Mouse (Mus musculus): Measurements from ENCODE around the gene Tmem205. TPM values are rescaled to one million over a fixed set of nuclear protein-coding genes. Genes with fewer than 3 reads are reported as not detected.
A peak's percentile ranks its signal among the peaks of the same experiment; 100 is the strongest.

The Tmem205 gene
- 28.6 and 46.8 TPM in 2 replicates for polyA plus RNA-seq (2012; rRNA removed)

DNA sequence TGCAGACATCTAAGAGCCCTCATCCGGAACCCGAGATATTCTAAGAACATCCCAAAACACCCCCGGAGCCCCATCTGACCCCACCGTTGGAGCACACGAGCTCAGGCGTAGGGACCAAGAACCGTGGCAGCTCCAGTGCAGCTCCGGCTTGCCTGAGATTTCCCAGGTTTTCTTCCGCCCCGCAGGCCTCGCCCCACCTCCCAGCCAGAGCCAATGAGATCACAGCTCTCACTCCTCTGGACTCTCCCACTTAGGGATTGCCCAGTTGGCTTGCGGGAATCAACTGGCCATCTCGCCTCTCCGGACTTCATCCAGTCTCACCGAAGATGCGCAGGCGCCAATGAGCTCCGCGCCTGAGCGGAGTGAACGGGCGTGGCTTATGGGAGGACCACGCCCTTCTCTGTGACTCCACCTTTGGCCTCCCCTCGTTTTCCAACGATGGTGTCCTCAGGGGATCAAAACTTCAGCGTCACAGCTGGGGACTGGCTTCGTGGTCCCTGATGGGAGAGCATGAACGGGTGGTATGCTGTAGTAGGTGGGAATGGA lies at the start of gene Tmem205, which contains the start of gene Ccdc159:
TSS of gene Tmem205 (minus strand) at position 349 of the 546 bp plus-strand sequence.
TSS of gene Ccdc159 (plus strand) at position 264 of the 546 bp plus-strand sequence.
- peak; percentile 98 for DNase-seq (ENCODE audit: low read depth)
- TF ChIP-seq POLR2A (IDR thresholded peaks at IDR 0.05; ENCODE audit: borderline replicate concordance, extremely low read depth, insufficient read depth, insufficient read length, poor library complexity, severe bottlenecking) (peak; percentile 63; the same call in 1 of the 2 replicates), CTCF (IDR thresholded peaks at IDR 0.05; ENCODE audit: borderline replicate concordance, extremely low read depth, insufficient read depth, insufficient read length) (no peak)

GRCm38 (mm10) chr9:21976626-21977175 lies 49.3 kb upstream of the Tmem205 start:
- peak; percentile 35 for DNase-seq (ENCODE audit: low read depth)
- no peak for TF ChIP-seq POLR2A (IDR thresholded peaks at IDR 0.05; ENCODE audit: borderline replicate concordance, extremely low read depth, insufficient read depth, insufficient read length, poor library complexity, severe bottlenecking)
- no peak for TF ChIP-seq CTCF (IDR thresholded peaks at IDR 0.05; ENCODE audit: borderline replicate concordance, extremely low read depth, insufficient read depth, insufficient read length)

GRCm38 (mm10) chr9:21969304-21969703 lies 41.9 kb upstream of the Tmem205 start:
- DNase-seq (ENCODE audit: low read depth) = no peak
- TF ChIP-seq CTCF (IDR thresholded peaks at IDR 0.05; ENCODE audit: borderline replicate concordance, extremely low read depth, insufficient read depth, insufficient read length) = no peak
- no peak for TF ChIP-seq POLR2A (IDR thresholded peaks at IDR 0.05; ENCODE audit: borderline replicate concordance, extremely low read depth, insufficient read depth, insufficient read length, poor library complexity, severe bottlenecking)

DNA sequence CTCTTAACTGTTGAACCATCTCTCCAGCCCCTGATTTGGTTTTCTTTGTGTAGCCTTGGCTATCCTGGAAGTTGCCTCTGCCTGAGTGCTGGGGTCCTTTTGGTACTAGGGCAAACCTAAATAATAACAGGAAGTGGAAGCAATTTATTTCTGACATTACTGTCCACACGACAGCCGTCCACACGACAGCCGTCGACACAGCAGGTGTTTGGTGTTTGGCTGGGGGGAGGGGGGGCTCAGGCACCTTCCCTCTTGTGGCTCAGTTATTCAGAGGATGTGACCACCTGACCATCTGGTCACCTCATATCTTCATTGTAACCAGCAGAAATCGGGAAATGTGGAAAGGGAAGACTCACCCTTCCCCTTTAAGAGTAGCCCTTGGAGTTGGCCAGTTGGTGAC lies 41.5 kb upstream of the Tmem205 start:
- no peak for TF ChIP-seq CTCF (IDR thresholded peaks at IDR 0.05; ENCODE audit: borderline replicate concordance, extremely low read depth, insufficient read depth, insufficient read length)
- no peak for TF ChIP-seq POLR2A (IDR thresholded peaks at IDR 0.05; ENCODE audit: borderline replicate concordance, extremely low read depth, insufficient read depth, insufficient read length, poor library complexity, severe bottlenecking)
- no peak for DNase-seq (ENCODE audit: low read depth)

DNA sequence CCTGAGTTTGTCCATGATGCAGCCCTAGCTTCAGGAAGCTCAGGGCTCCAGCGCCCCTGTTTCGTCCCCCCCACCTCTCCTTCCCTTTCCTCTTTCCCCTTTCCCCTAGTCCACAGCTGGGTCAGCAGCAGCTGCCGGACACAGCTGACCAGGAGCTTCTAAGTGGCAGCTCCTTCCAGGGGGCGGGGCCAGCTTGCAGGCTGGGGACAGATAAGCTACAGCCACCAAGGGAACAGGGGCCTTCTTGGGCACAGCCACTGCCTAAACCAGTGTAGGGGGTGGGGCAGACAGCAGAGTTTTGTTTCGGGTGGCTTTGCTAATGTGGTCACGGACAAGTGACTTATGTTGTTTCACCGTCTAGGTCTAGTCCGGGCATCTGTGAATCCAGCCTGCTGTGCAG lies 36.1 kb upstream of the Tmem205 start, which contains the start of gene Epor:
TSS of gene Epor (minus strand) at position 90 of the 400 bp plus-strand sequence.
- DNase-seq (ENCODE audit: low read depth) = no peak
- TF ChIP-seq CTCF (IDR thresholded peaks at IDR 0.05; ENCODE audit: borderline replicate concordance, extremely low read depth, insufficient read depth, insufficient read length) (no peak), POLR2A (IDR thresholded peaks at IDR 0.05; ENCODE audit: borderline replicate concordance, extremely low read depth, insufficient read depth, insufficient read length, poor library complexity, severe bottlenecking) (no peak)

- peak; percentile 75 for DNase-seq (ENCODE audit: low read depth)
- TF ChIP-seq CTCF (IDR thresholded peaks at IDR 0.05; ENCODE audit: borderline replicate concordance, extremely low read depth, insufficient read depth, insufficient read length) = no peak; the same call in 1 of the 2 replicates
- TF ChIP-seq POLR2A (IDR thresholded peaks at IDR 0.05; ENCODE audit: borderline replicate concordance, extremely low read depth, insufficient read depth, insufficient read length, poor library complexity, severe bottlenecking) = no peak
These were observed 35.2 kb upstream of the Tmem205 start for GRCm38 (mm10) chr9:21962416-21963059.

DNA sequence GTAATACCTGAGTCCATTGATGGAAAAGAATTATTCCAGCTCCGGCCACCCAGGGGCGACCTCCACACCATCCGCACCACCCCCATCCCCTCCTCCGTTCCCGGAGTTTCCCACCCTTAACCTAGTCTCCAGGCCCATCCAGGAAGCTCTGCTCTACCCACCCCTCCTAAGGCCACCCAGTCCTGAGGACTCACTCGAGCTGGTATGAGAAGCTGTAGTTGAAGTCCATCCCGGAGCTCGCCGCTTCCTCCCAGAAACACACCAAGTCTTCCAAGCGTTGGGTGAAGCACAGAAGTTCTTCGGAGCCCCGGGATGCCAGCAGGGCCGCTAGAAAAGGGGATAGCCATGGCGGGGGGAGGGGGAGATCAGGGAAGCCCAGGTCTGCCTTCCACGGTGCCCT lies 34.7 kb upstream of the Tmem205 start:
- no peak for DNase-seq (ENCODE audit: low read depth)
- TF ChIP-seq POLR2A (IDR thresholded peaks at IDR 0.05; ENCODE audit: borderline replicate concordance, extremely low read depth, insufficient read depth, insufficient read length, poor library complexity, severe bottlenecking) = no peak
- TF ChIP-seq CTCF (IDR thresholded peaks at IDR 0.05; ENCODE audit: borderline replicate concordance, extremely low read depth, insufficient read depth, insufficient read length) = no peak

DNA sequence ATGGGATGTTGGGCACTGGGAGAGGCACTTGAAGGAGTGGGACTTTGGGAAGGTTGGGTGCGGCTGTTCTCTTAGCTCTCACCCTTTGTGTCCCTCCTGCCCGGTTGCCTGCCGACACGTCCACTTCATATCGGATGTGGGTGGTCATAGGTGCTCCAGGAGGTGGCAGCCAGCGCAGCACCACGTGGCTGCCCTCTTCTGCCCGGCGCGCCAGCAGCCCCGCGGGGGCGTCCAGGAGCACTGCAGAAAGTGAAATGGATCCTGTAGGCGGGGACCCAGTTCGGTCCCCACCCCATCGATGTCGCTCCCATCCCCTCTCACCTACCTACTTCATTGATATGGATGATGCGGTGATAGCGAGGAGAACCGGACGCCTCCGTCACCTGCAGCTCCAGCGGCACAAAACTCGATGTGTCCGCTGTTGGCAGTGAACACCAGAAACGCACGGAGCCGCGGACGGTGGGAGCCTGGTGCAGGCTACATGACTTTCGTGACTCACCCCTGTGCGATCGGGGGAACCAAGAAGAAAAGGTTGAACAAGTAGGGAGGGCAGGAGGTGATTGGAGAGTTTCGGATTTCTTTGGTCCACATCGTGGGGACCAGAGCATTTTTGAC lies 34.1 kb upstream of the Tmem205 start:
- TF ChIP-seq POLR2A (IDR thresholded peaks at IDR 0.05; ENCODE audit: borderline replicate concordance, extremely low read depth, insufficient read depth, insufficient read length, poor library complexity, severe bottlenecking) (no peak), CTCF (IDR thresholded peaks at IDR 0.05; ENCODE audit: borderline replicate concordance, extremely low read depth, insufficient read depth, insufficient read length) (no peak)
- DNase-seq (ENCODE audit: low read depth) = no peak

GRCm38 (mm10) chr9:21960558-21961208 lies 33.3 kb upstream of the Tmem205 start:
- TF ChIP-seq CTCF (IDR thresholded peaks at IDR 0.05; ENCODE audit: borderline replicate concordance, extremely low read depth, insufficient read depth, insufficient read length) (no peak), POLR2A (IDR thresholded peaks at IDR 0.05; ENCODE audit: borderline replicate concordance, extremely low read depth, insufficient read depth, insufficient read length, poor library complexity, severe bottlenecking) (no peak)
- DNase-seq (ENCODE audit: low read depth) = no peak

DNA sequence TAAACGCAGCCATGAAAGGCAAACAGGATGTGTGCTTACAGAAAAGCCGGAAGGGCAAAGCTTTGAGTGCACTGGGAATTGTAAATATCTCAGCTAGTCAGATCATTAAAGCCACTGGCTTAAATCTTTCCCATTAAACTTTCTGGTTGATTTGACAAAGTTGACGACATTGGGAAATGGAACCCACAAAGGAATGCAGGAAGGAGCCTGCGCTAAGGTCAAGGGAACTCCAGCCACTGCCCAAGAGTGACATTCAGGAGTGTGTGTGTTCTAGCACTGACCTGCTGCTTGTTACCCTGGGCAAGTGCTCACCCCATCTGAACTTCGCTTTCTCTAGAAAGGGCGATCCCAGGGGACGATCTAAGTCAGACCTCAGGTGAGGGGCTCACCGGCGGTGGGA lies 32.8 kb upstream of the Tmem205 start:
- DNase-seq (ENCODE audit: low read depth) = no peak
- TF ChIP-seq CTCF (IDR thresholded peaks at IDR 0.05; ENCODE audit: borderline replicate concordance, extremely low read depth, insufficient read depth, insufficient read length) = no peak
- no peak for TF ChIP-seq POLR2A (IDR thresholded peaks at IDR 0.05; ENCODE audit: borderline replicate concordance, extremely low read depth, insufficient read depth, insufficient read length, poor library complexity, severe bottlenecking)

DNA sequence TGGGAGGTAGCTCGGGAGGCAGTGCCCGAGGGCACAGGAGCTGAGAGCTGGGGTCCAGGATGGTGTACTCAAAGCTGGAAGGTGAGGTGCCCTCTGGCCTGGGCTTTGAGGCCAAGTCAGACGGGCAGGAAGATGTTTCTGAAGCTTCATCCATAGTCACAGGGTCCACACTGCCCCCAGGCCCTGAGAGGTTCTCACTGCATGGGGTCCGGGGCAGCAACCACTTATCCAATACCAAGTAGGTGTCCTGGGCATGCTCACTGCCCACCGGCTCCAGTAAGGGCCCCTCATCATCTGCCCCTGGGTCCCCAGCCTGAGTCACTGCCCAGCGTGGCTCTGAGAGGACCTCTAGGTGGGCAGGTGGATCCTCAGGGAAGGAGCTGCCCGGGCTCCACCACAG lies 31.9 kb upstream of the Tmem205 start:
- no peak for TF ChIP-seq CTCF (IDR thresholded peaks at IDR 0.05; ENCODE audit: borderline replicate concordance, extremely low read depth, insufficient read depth, insufficient read length)
- TF ChIP-seq POLR2A (IDR thresholded peaks at IDR 0.05; ENCODE audit: borderline replicate concordance, extremely low read depth, insufficient read depth, insufficient read length, poor library complexity, severe bottlenecking) = no peak
- DNase-seq (ENCODE audit: low read depth) = no peak

Data from brain, embryonic 14.5 days (tissue).